Mouse (Mus musculus): Measurements from ENCODE around the gene Arpc1a. TPM values are rescaled to one million over a fixed set of nuclear protein-coding genes. Genes with fewer than 3 reads are reported as not detected.

Arpc1a gene
- polyA plus RNA-seq, 1 experiment from 2014 or later: 121 TPM

Other genes with a start within 250 kb of the Arpc1a start
- gene Smurf1, start 118.0 kb upstream of the Arpc1a start, polyA plus RNA-seq (2016; fragmentation: Nextera tagmentation; extraction: Ambion mirVana): 12.1 and 13.0 TPM in 2 replicates
- not detected in 2 replicates for gene Gm4871, start 51.1 kb upstream of the Arpc1a start, polyA plus RNA-seq (2016; fragmentation: Nextera tagmentation; extraction: Ambion mirVana)
- gene 1700018F24Rik, start 40.8 kb upstream of the Arpc1a start, polyA plus RNA-seq (2016; fragmentation: Nextera tagmentation; extraction: Ambion mirVana): not detected in 2 replicates
- not detected in 2 replicates for gene Kpna7, start 200 bp downstream of the Arpc1a start, polyA plus RNA-seq (2016; fragmentation: Nextera tagmentation; extraction: Ambion mirVana)
- 82.9 and 83.4 TPM in 2 replicates for gene Arpc1b, start 30.4 kb downstream of the Arpc1a start, polyA plus RNA-seq (2016; fragmentation: Nextera tagmentation; extraction: Ambion mirVana)
- gene Pdap1, start 56.4 kb downstream of the Arpc1a start, polyA plus RNA-seq (2016; fragmentation: Nextera tagmentation; extraction: Ambion mirVana): 148 and 151 TPM in 2 replicates
- 250 and 253 TPM in 2 replicates for gene Bud31, start 56.5 kb downstream of the Arpc1a start, polyA plus RNA-seq (2016; fragmentation: Nextera tagmentation; extraction: Ambion mirVana)
- 17.5 and 18.9 TPM in 2 replicates for gene Ptcd1, start 83.3 kb downstream of the Arpc1a start, polyA plus RNA-seq (2016; fragmentation: Nextera tagmentation; extraction: Ambion mirVana)
- gene Cpsf4, start 83.4 kb downstream of the Arpc1a start, polyA plus RNA-seq (2016; fragmentation: Nextera tagmentation; extraction: Ambion mirVana): 91.4 and 92.5 TPM in 2 replicates
- gene Atp5j2, start 108.2 kb downstream of the Arpc1a start, polyA plus RNA-seq (2016; fragmentation: Nextera tagmentation; extraction: Ambion mirVana): 508 and 509 TPM in 2 replicates
- 5.9 and 6.5 TPM in 2 replicates for gene Zkscan14, start 118.0 kb downstream of the Arpc1a start, polyA plus RNA-seq (2016; fragmentation: Nextera tagmentation; extraction: Ambion mirVana)
- gene Zkscan5, start 120.7 kb downstream of the Arpc1a start, polyA plus RNA-seq (2016; fragmentation: Nextera tagmentation; extraction: Ambion mirVana): 18.4 and 18.9 TPM in 2 replicates
- gene Zfp655, start 147.9 kb downstream of the Arpc1a start, polyA plus RNA-seq (2016; fragmentation: Nextera tagmentation; extraction: Ambion mirVana): 31.0 and 33.8 TPM in 2 replicates
- 0.42 and 0.46 TPM in 2 replicates for gene Zscan25, start 196.7 kb downstream of the Arpc1a start, polyA plus RNA-seq (2016; fragmentation: Nextera tagmentation; extraction: Ambion mirVana)

All from forebrain, embryonic 10.5 days (tissue).